Mouse (Mus musculus): ENCODE measurements around the gene Ppil2.

DNA sequence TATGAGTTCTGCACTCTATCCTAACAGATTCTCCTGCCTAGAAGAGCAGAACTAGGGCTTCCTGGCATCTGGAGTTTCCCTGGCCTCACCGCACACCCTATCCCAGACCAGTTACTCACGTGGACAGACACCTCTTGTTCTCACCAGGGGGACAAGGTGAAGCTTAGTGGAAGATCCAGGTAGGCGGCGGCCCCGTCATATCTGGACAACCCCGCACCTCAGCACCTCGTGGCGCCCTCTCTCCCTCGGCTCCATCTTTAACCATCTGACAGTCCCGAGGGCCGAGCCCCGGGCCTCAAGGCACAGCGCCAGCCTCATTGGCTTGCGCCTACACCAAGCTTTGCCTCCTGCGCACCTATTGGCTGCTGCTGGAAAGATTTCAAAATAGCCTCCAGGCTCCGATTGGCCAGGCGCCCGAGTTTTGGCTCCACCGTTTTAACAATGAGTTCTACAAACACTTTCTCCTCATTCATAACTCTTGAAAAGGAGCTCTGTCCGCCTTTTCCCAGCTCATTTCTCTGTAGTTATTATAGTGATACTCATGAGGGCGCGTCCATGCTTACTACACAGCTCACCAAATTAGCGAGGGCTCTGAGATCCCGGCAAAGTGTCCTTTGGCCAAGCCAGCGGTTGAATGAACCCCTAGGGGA lies 13.9 kb upstream of the Ppil2 start, which contains the start of gene 2610318N02Rik:
- TF ChIP-seq CTCF (IDR thresholded peaks at IDR 0.05; ENCODE audit: extremely low read depth, insufficient read depth, insufficient read length, insufficient replicate concordance) = no peak
- TF ChIP-seq POLR2A (IDR thresholded peaks at IDR 0.05; ENCODE audit: low read depth, low read length) = no peak

All from spleen, adult 2 months (tissue).